Mouse (Mus musculus) monocyte, adult 2 months (primary cell): Measurements from ENCODE around the gene Kcnk10.

Experiments
- DNase-seq, 2 experiments: peaks; one replicate each; pipeline ENCODE4 v3.0.0; 2022; ENCODE audit warnings: low spot score in 2 of 2, low read depth in 1 of 2

Kcnk10 gene

GRCm38 (mm10) chr12:98519866-98520567 lies 58.1 kb downstream of the Kcnk10 start:
- no peak for DNase-seq

- DNase-seq: no peak
These were observed 72.5 kb downstream of the Kcnk10 start for GRCm38 (mm10) chr12:98505601-98506000.

- no peak for DNase-seq
These were observed 76.4 kb downstream of the Kcnk10 start for GRCm38 (mm10) chr12:98501528-98502280.

- DNase-seq: no peak
These were observed 77.1 kb downstream of the Kcnk10 start for GRCm38 (mm10) chr12:98501045-98501444.

- DNase-seq: no peak
These were observed 96.7 kb downstream of the Kcnk10 start for GRCm38 (mm10) chr12:98481460-98481859.

GRCm38 (mm10) chr12:98481048-98481447 lies 97.1 kb downstream of the Kcnk10 start:
- DNase-seq: no peak

- no peak for DNase-seq
These were observed 100.2 kb downstream of the Kcnk10 start for GRCm38 (mm10) chr12:98477673-98478461.

- DNase-seq: no peak
These were observed 106.9 kb downstream of the Kcnk10 start for GRCm38 (mm10) chr12:98471232-98471631.

- no peak for DNase-seq
These were observed 108.0 kb downstream of the Kcnk10 start for GRCm38 (mm10) chr12:98470097-98470496.

- DNase-seq: no peak
These were observed 110.3 kb downstream of the Kcnk10 start for GRCm38 (mm10) chr12:98467793-98468192.

- peak in 1 of 2 experiments; percentile 12 for DNase-seq
These were observed 118.2 kb downstream of the Kcnk10 start for GRCm38 (mm10) chr12:98459889-98460288.

GRCm38 (mm10) chr12:98458944-98459343 lies 119.2 kb downstream of the Kcnk10 start:
- no peak for DNase-seq

GRCm38 (mm10) chr12:98458516-98458915 lies 119.6 kb downstream of the Kcnk10 start:
- no peak for DNase-seq

GRCm38 (mm10) chr12:98453161-98453560 lies 124.9 kb downstream of the Kcnk10 start:
- DNase-seq: no peak

- DNase-seq: no peak
These were observed 125.5 kb downstream of the Kcnk10 start for GRCm38 (mm10) chr12:98452646-98453045.

GRCm38 (mm10) chr12:98445637-98446036 lies 132.5 kb downstream of the Kcnk10 start:
- no peak for DNase-seq

- DNase-seq: no peak
These were observed 133.2 kb downstream of the Kcnk10 start for GRCm38 (mm10) chr12:98444860-98445259.

GRCm38 (mm10) chr12:98443754-98444153 lies 134.4 kb downstream of the Kcnk10 start:
- no peak for DNase-seq

- no peak for DNase-seq
These were observed 140.0 kb downstream of the Kcnk10 start for GRCm38 (mm10) chr12:98438080-98438479.

GRCm38 (mm10) chr12:98430683-98431082 lies 147.4 kb downstream of the Kcnk10 start:
- no peak for DNase-seq

- no peak for DNase-seq
These were observed 156.8 kb downstream of the Kcnk10 start for GRCm38 (mm10) chr12:98421340-98421739.

- DNase-seq: no peak
These were observed 158.3 kb downstream of the Kcnk10 start for GRCm38 (mm10) chr12:98419849-98420248.
